Mouse (Mus musculus) embryonic facial prominence, embryonic 12.5 days (tissue): ENCODE results near the gene Prss30. TPM values are rescaled to one million over a fixed set of nuclear protein-coding genes. Genes with fewer than 3 reads are reported as not detected.

Experiments
- ATAC-seq: fragments of 200-750 bp; cut with Nextera tagmentation; 2 replicates; pipeline ENCODE4 v1.8.0; 2017; ENCODE audit not compliant: insufficient number of reproducible peaks, insufficient read depth, low FRiP score, low TSS enrichment
- H3K27ac ChIP-seq: fragments of 300-500 bp; sonication (generic); 2 replicates; pipeline ENCODE4 v1.5.1; 2016; ENCODE audit warnings: mild to moderate bottlenecking
- H3K27me3 ChIP-seq: fragments of 300-500 bp; sonication (generic); 2 replicates; pipeline ENCODE4 v1.6.1; 2016; ENCODE audit warnings: mild to moderate bottlenecking, moderate library complexity
- H3K36me3 ChIP-seq: fragments of 300-500 bp; sonication (generic); 2 replicates; pipeline ENCODE4 v1.6.1; 2016; ENCODE audit warnings: mild to moderate bottlenecking
- H3K4me1 ChIP-seq: fragments of 300-500 bp; sonication (generic); 2 replicates; pipeline ENCODE4 v1.6.1; 2016
- H3K4me2 ChIP-seq: fragments of 300-500 bp; sonication (generic); replicated peaks from 2 replicates; pipeline ENCODE4 v1.6.1; 2016; ENCODE audit warnings: mild to moderate bottlenecking, moderate library complexity
- H3K4me3 ChIP-seq: fragments of 300-500 bp; sonication (generic); 2 replicates; pipeline ENCODE4 v1.5.1; 2016; ENCODE audit warnings: mild to moderate bottlenecking
- H3K9ac ChIP-seq: fragments of 300-500 bp; sonication (generic); 2 replicates; pipeline ENCODE4 v1.6.1; 2016; ENCODE audit warnings: mild to moderate bottlenecking, moderate library complexity
- H3K9me3 ChIP-seq: fragments of 300-500 bp; sonication (generic); 2 replicates; pipeline ENCODE4 v1.6.1; 2016; ENCODE audit warnings: mild to moderate bottlenecking, moderate library complexity
- WGBS: fragments of 180-500 bp; shearing (Covaris S2); methylation state at CpG from one replicate; pipeline ENCODE4 v1.1.7; 2016; 5-methylcytosine and 5-hydroxymethylcytosine counted together
- polyA plus RNA-seq: library from polyadenylated mRNA; unstranded; fragments of >200 nt; fragmentation: Nextera tagmentation; extraction: Ambion mirVana; gene quantifications from 2 replicates; pipeline ENCODE4 v1.2.1, GENCODE M21; 2016

The Prss30 gene
- polyA plus RNA-seq, 1 experiment from 2014 or later, result not detected

DNA sequence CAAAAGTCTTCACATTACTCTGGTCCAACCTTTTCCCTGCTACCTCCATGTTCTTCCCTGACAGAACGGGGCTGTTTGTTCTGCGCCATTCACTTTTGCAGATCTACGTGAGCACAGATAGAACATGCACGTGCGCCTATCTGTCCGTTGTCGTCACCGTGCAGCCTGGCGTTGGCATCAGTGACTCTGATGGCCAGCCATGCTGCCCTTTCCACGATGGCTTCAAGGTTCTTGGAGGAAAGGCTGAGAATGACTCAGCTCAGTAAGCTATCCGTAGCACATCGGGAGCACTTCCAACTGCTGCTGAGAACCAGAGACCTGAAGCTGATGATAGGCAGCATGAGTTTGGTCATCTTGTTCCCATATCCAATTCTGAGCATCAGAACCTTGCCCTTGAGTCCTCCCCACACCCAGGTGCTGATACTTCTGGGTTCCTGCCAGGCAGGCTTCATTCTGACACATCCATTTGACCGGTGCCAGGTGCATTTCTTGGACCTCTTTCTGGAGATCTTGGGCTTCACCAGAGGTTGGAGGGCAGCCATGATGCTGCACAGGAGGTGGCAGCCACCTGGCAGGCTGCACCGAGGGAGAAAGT is 23.8 kb upstream of the Prss30 start:
- 88% methylated on average over 14 of the region's 14 CpGs for WGBS
- Histone ChIP-seq H3K9me3 (no peaks in the 10 kb centered on the region), H3K9ac (no peak overlapping the region), H3K4me1 (no peaks in the 10 kb centered on the region), H3K4me2 (no peak overlapping the region), H3K27me3 (no peaks in the 10 kb centered on the region), H3K27ac (no peak overlapping the region), H3K36me3 (no peaks in the 10 kb centered on the region), H3K4me3 (no peak overlapping the region)
- ATAC-seq, result no peak

DNA sequence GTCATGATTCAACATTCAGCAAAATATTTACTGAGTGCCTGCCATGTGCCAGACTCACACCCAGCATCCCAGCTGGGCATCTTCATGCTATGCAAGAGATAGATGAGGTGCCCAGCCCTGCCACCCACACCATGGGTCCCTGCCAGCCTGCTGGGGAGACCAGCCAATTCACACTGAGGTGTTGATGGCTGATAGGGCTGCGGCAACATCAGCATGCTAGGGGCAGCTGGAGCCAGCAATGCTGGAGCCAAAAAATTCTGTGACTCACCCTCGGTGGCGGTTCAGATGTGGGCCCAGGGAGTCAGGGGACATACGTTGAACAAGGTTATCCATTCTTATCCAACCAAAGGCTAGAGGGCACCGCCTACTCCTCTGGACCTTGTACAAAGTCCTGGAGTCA is 20.0 kb upstream of the Prss30 start:
- Histone ChIP-seq H3K27me3 (no peaks in the 10 kb centered on the region), H3K36me3 (no peaks in the 10 kb centered on the region), H3K4me1 (no peaks in the 10 kb centered on the region), H3K27ac (no peak overlapping the region), H3K9me3 (no peaks in the 10 kb centered on the region), H3K4me2 (no peak overlapping the region), H3K9ac (no peak overlapping the region), H3K4me3 (no peak overlapping the region)
- ATAC-seq, result no peak
- 72% methylated on average over 5 of the region's 5 CpGs for WGBS

DNA sequence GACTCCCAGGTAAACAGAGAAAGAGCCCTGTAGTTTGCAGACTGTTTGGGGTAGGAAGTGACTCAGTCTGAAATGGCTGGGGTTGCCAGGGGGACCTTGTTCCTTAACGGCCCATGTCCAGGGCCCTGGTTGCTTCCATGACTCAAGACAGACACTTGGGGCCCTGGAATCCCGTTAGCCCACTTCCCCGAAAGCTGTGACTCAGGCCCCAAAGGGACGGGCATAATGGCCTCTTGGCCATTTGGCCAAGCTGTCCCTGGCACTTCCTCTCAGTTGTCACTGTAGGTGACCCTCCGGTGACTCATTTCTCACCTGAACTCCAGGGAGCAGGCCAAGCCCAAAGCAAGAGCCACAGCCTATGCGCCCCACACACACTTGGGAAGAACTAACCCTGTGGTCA is 18.0 kb upstream of the Prss30 start:
- Histone ChIP-seq H3K27ac (no peak overlapping the region), H3K4me1 (0 out of 2 replicates have a peak, but pooled peaks cover 3% of the 10 kb centered on the region), H3K36me3 (no peaks in the 10 kb centered on the region), H3K4me3 (no peak overlapping the region), H3K9me3 (no peaks in the 10 kb centered on the region), H3K27me3 (peaks cover 5% of the 10 kb centered on the region; the same call in 1 of the 2 replicates), H3K9ac (no peak overlapping the region), H3K4me2 (no peak overlapping the region)
- no peak for ATAC-seq
- 68% methylated on average over 6 of the region's 6 CpGs for WGBS

DNA sequence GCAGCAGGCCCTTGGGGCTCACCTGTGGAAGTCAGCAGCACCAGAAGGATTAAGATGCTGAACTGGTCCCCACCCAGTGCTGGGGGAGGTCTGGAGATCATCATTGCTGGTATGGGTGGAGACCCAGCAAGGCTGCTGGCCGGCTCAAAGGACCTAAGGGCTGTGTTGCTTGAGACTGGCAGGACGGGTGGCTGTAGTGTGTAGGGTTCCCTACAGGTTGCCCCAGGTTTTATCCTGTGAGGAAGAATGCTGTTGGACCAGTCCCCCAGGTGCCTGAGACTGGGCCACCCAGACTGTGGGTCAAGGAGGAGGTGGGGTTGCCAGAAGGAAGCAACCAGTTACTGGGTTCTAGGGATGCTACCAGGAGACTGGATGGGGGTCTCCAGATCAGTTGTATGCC is 17.5 kb upstream of the Prss30 start, which contains the start of gene Prss22:
Gene Prss22, minus strand, starts transcription at position 200 of the 400 bp plus-strand sequence.
- H3K4me2 ChIP-seq, result 0 out of 2 replicates have a peak within 1 kb of the TSS, but pooled peaks have one; percentile 11
- H3K4me3 ChIP-seq, result no peak within 1 kb of the TSS
- H3K9me3 ChIP-seq, result no peaks in the 10 kb centered on the region
- 0 out of 2 replicates have a peak, but pooled peaks have one; percentile 32 for ATAC-seq
- no peak within 1 kb of the TSS for H3K9ac ChIP-seq
- no peak within 1 kb of the TSS for H3K27ac ChIP-seq
- 77% methylated on average over 2 of the region's 2 CpGs for WGBS
- H3K27me3 ChIP-seq, result peaks cover 5% of the 10 kb centered on the region; the same call in 1 of the 2 replicates
- no peaks in the 10 kb centered on the region for H3K36me3 ChIP-seq
- H3K4me1 ChIP-seq, result 0 out of 2 replicates have a peak, but pooled peaks cover 3% of the 10 kb centered on the region

DNA sequence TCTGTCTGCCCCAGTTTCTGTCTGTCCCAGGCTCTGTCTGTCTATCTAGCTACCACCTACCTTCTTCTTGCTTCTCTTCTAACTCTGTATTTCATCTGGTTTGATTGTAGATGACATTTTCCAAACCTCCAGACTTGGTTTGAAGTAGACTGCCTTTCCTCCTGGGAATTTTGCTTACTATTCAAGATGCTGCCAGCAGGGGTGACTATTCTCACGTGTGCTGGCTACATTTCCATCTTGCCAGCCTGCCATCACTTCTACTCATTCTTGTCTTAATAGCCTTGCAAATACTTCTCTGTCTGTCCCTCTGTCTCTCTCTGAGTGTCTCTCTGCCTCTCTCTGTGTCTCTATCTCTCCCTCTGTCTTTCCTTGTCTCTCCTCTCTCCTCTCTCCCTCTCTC is 15.1 kb upstream of the Prss30 start:
- no peaks in the 10 kb centered on the region for H3K36me3 ChIP-seq
- no peaks in the 10 kb centered on the region for H3K9me3 ChIP-seq
- no peak overlapping the region for H3K27ac ChIP-seq
- H3K9ac ChIP-seq, result no peak overlapping the region
- no peak overlapping the region for H3K4me2 ChIP-seq
- 0 out of 2 replicates have a peak, but pooled peaks cover 3% of the 10 kb centered on the region for H3K4me1 ChIP-seq
- peaks cover 5% of the 10 kb centered on the region; the same call in 1 of the 2 replicates for H3K27me3 ChIP-seq
- H3K4me3 ChIP-seq, result no peak overlapping the region
- no peak for ATAC-seq
- 31% methylated on average over 1 of the region's 1 CpGs for WGBS

DNA sequence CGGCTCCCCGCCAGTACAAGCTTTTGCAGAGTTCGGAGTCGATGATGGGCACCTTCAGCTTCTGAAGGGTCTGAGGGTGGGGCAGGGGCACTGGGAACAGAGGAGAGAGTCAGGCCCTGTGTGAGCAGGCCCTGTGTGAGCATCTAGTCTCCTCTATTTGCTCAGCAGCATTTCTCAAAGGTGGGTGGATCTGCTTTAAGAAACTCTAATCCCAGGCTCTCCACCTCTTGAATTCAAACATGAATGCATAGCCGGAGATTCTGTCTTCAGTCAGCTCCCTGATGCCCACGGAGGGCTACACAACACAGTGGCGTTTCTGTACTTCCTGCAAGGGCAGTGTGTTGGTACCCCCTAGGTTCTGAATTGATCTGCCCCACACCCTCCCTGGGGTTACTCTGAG is 14.3 kb upstream of the Prss30 start:
- Histone ChIP-seq H3K27ac (no peak overlapping the region), H3K4me2 (no peak overlapping the region), H3K27me3 (peaks cover 5% of the 10 kb centered on the region; the same call in 1 of the 2 replicates), H3K9ac (no peak overlapping the region), H3K4me1 (0 out of 2 replicates have a peak, but pooled peaks cover 3% of the 10 kb centered on the region), H3K36me3 (no peaks in the 10 kb centered on the region), H3K4me3 (no peak overlapping the region), H3K9me3 (no peaks in the 10 kb centered on the region)
- ATAC-seq, result no peak
- WGBS, result 63% methylated on average over 7 of the region's 7 CpGs

DNA sequence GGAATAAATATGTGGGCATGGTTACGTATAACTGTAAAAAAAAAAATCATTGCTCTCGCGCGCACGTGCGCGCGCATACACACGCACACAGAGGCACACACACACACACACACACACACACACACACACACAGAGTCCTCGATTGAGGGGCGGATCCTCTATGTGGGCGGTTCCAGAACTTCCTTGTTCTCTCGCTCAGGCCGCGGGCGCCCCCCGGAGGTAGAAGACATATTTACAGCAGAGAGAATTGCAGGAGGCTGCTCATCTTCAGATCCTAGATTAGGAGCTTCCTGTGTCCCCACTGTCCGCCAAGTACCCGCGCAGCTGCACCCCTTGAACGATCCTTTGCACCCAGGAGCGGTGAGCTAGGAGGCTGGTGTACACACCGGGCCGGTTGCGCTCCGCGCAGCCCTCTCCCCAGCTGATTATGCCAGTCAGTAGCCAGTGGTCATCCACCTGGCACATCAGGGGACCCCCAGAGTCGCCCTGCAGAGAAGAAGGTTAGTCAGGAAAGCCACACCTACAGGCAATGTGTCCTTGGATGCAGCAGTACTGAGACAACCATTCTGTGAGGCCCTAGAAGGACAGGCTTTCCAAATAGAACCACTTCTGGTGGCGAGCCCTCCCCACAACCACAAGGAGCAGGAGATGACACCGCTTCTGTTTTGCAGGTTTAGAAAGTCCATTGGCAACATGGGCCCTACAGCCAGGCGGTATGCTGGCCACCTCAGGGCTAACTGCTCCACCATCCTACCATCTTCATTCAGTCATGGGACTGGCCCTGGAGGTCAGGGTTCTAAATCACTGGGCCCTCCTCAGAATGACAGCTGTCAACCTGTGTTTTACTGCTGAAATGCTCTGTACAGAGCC is 13.4 kb upstream of the Prss30 start:
- peak overlapping the region; percentile 14 for H3K4me3 ChIP-seq
- WGBS, result 9% methylated on average over 31 of the region's 31 CpGs

DNA sequence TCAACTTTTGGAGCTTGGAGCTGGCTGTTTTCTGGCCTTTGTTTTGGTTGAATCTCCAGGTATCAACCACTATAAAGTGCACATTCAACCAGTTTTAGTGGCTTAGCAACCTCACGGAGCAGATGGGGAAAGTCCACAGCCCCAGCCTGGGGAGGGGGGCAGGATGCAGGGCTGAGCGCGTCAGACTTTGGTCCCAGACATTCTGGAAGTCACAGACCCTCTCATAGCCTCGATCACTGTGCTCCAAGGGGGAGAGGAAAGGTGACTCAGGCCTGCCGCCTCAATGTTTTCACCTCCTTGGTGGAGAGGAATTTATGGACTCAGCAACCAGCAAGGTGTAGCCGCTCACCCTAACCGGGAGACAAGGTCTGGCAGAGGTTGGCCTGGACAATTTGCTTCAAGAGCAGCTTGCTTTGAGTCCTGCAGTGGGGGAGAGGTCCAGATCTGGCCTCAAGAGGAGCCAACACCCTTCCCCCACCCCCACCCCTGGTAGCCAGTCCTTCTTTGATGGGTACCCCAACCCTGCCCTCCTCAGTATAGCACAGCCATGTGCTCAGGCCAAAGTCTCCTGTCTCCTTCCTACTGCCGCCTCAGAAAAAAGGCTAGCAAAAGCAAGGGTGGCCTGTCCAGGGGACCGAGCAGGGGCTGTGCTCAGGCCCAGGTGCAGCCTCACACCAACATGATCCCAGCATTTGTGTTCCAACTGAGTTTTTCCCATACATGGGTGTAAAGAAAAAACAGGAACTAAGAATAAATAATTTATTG is 12.6 kb upstream of the Prss30 start:
- H3K27ac ChIP-seq, result no peak overlapping the region
- H3K9me3 ChIP-seq, result no peaks in the 10 kb centered on the region
- H3K4me3 ChIP-seq, result peak overlapping the region; percentile 14; the same call in 1 of the 2 replicates
- ATAC-seq, result 0 out of 2 replicates have a peak, but pooled peaks have one; percentile 63
- WGBS, result 72% methylated on average over 9 of the region's 9 CpGs
- peak overlapping the region; percentile 51 for H3K4me2 ChIP-seq
- H3K9ac ChIP-seq, result no peak overlapping the region
- H3K27me3 ChIP-seq, result peaks cover 5% of the 10 kb centered on the region; the same call in 1 of the 2 replicates
- 0 out of 2 replicates have a peak, but pooled peaks cover 3% of the 10 kb centered on the region for H3K4me1 ChIP-seq
- no peaks in the 10 kb centered on the region for H3K36me3 ChIP-seq

More for the DNA sequence above, 13.4 kb upstream of the Prss30 start:
- Histone ChIP-seq H3K27ac (no peak overlapping the region), H3K9me3 (no peaks in the 10 kb centered on the region), H3K36me3 (no peaks in the 10 kb centered on the region), H3K9ac (0 out of 2 replicates have a peak overlapping the region, but pooled peaks have one; percentile 36), H3K4me2 (peak overlapping the region; percentile 51), H3K4me1 (0 out of 2 replicates have a peak, but pooled peaks cover 3% of the 10 kb centered on the region), H3K27me3 (peaks cover 5% of the 10 kb centered on the region; the same call in 1 of the 2 replicates)
- peak; percentile 47; the same call in 1 of the 2 replicates for ATAC-seq

DNA sequence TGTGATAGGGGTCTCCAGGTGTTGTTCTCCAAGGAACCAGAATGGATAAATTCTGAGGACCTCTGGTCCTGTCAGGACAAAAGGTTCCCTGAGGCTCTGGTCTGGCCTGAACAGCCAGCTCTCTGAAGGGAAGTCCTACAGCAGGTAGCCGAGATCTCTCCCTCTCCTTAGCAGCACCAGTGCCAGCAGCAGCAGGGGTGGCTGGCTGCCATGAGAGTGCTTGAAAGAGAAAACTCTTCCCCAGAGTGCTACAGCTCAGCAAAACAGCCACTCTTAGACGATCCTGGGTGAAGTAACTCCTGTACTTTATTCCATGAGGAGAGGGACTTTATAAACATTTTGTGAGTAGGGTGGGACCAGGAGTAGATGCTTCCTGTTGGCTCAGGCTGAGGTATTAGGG is 9.4 kb upstream of the Prss30 start:
- Histone ChIP-seq H3K36me3 (no peaks in the 10 kb centered on the region), H3K27ac (no peak overlapping the region), H3K4me2 (no peak overlapping the region), H3K27me3 (peaks cover 5% of the 10 kb centered on the region; the same call in 1 of the 2 replicates), H3K4me1 (0 out of 2 replicates have a peak, but pooled peaks cover 3% of the 10 kb centered on the region), H3K9me3 (no peaks in the 10 kb centered on the region), H3K4me3 (no peak overlapping the region), H3K9ac (no peak overlapping the region)
- no peak for ATAC-seq
- WGBS, result 42% methylated on average over 2 of the region's 2 CpGs

DNA sequence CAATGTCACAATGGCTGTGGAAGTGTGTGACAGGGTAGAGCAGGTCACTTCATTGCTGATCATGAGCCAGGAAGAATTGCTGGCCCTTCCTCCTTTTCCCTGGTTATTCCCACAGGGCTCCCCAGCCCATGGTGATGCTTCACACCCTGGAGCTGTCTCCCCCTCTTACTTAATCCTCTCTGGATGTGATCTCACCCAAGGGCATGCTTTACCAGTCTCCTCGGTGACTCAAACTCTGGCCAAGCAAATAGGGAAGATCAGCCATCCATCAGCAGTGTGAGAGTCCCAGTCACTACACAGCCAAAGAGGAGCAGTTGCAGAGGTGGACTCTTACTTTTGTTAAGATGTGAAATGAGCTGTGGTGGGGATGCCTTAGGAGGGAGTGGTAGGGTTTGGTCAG is 4.6 kb upstream of the Prss30 start:
- no peaks in the 10 kb centered on the region for H3K4me1 ChIP-seq
- no peak overlapping the region for H3K4me3 ChIP-seq
- H3K27ac ChIP-seq, result no peak overlapping the region
- H3K36me3 ChIP-seq, result no peaks in the 10 kb centered on the region
- no peak for ATAC-seq
- H3K27me3 ChIP-seq, result no peaks in the 10 kb centered on the region
- no peak overlapping the region for H3K9ac ChIP-seq
- no peaks in the 10 kb centered on the region for H3K9me3 ChIP-seq
- WGBS, result 93% methylated on average over 1 of the region's 1 CpGs
- H3K4me2 ChIP-seq, result no peak overlapping the region

DNA sequence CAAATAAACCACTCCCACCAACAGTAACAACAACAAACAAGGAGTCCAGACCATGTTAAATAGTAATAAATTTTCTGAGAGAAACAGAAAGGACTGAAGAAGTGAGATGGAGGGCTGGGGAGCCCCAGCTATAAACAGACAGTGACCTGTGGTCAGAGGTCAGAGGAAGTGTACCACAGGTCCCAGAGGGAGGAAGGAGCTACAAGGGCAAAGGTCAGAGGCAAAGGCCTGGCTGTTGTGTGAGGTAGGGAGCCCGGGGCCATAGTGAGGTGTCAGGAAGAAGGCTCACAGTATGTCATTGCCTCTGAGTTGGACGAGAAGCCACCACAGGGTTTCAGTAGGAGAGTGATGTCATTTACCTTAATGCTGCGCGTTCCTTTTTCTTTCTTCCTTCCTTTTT is 2.5 kb upstream of the Prss30 start:
- Histone ChIP-seq H3K9ac (no peak overlapping the region), H3K27me3 (no peaks in the 10 kb centered on the region), H3K4me3 (no peak overlapping the region), H3K36me3 (no peaks in the 10 kb centered on the region), H3K9me3 (no peaks in the 10 kb centered on the region), H3K4me1 (no peaks in the 10 kb centered on the region), H3K4me2 (no peak overlapping the region), H3K27ac (no peak overlapping the region)
- no peak for ATAC-seq
- 48% methylated on average over 4 of the region's 4 CpGs for WGBS
